Mouse (Mus musculus): ENCODE results near the gene Agap3. TPM values are rescaled to one million over a fixed set of nuclear protein-coding genes. Genes with fewer than 3 reads are reported as not detected.

Agap3 gene
- polyA plus RNA-seq, 1 experiment: 30.4 TPM

GRCm38 (mm10) chr5:24470600-24470999 is 18.6 kb downstream of the Agap3 start:
- 11% methylated on average over 5 of the region's 5 CpGs for WGBS

GRCm38 (mm10) chr5:24472884-24473619 is 21.1 kb downstream of the Agap3 start:
- DNase-seq (ENCODE audit: low read depth, low spot score): no peak
- 52% methylated on average over 7 of the region's 7 CpGs for WGBS

More at GRCm38 (mm10) chr5:24470600-24470999, 18.6 kb downstream of the Agap3 start:
- DNase-seq (ENCODE audit: low read depth, low spot score): peak; percentile 81

- WGBS: 20% methylated on average over 77 of the region's 77 CpGs
- no peak for DNase-seq (ENCODE audit: low read depth, low spot score)
These were observed 22.2 kb downstream of the Agap3 start for GRCm38 (mm10) chr5:24474025-24474722.

- DNase-seq (ENCODE audit: low read depth, low spot score): no peak
- 17% methylated on average over 67 of the region's 67 CpGs for WGBS
These were observed 22.8 kb downstream of the Agap3 start for GRCm38 (mm10) chr5:24474723-24475261.

GRCm38 (mm10) chr5:24475476-24476241 is 23.7 kb downstream of the Agap3 start:
- peak; percentile 59 for DNase-seq (ENCODE audit: low read depth, low spot score)
- WGBS: 30% methylated on average over 6 of the region's 6 CpGs

- 89% methylated on average over 9 of the region's 9 CpGs for WGBS
- no peak for DNase-seq (ENCODE audit: low read depth, low spot score)
These were observed 25.9 kb downstream of the Agap3 start for GRCm38 (mm10) chr5:24477909-24478308.

GRCm38 (mm10) chr5:24481647-24482046 is 29.7 kb downstream of the Agap3 start:
- 18% methylated on average over 4 of the region's 4 CpGs for WGBS
- DNase-seq (ENCODE audit: low read depth, low spot score): no peak

- 47% methylated on average over 41 of the region's 41 CpGs for WGBS
- no peak for DNase-seq (ENCODE audit: low read depth, low spot score)
These were observed 30.5 kb downstream of the Agap3 start for GRCm38 (mm10) chr5:24482247-24483079.

- 18% methylated on average over 11 of the region's 11 CpGs for WGBS
- no peak for DNase-seq (ENCODE audit: low read depth, low spot score)
These were observed 31.3 kb downstream of the Agap3 start for GRCm38 (mm10) chr5:24483326-24483725.

GRCm38 (mm10) chr5:24484963-24485362 is 33.0 kb downstream of the Agap3 start:
- WGBS: 88% methylated on average over 22 of the region's 22 CpGs
- DNase-seq (ENCODE audit: low read depth, low spot score): no peak

GRCm38 (mm10) chr5:24486097-24486496 is 34.1 kb downstream of the Agap3 start:
- no peak for DNase-seq (ENCODE audit: low read depth, low spot score)
- WGBS: 4% methylated on average over 8 of the region's 8 CpGs

- 97% methylated on average over 5 of the region's 5 CpGs for WGBS
- no peak for DNase-seq (ENCODE audit: low read depth, low spot score)
These were observed 34.8 kb downstream of the Agap3 start for GRCm38 (mm10) chr5:24486738-24487137.

GRCm38 (mm10) chr5:24490413-24490920 is 38.5 kb downstream of the Agap3 start:
- DNase-seq (ENCODE audit: low read depth, low spot score): no peak
- WGBS: 42% methylated on average over 14 of the region's 14 CpGs

GRCm38 (mm10) chr5:24492546-24493285 is 40.7 kb downstream of the Agap3 start:
- no peak for DNase-seq (ENCODE audit: low read depth, low spot score)
- WGBS: 35% methylated on average over 16 of the region's 16 CpGs

- no peak for DNase-seq (ENCODE audit: low read depth, low spot score)
- WGBS: 95% methylated on average over 15 of the region's 15 CpGs
These were observed 43.0 kb downstream of the Agap3 start for GRCm38 (mm10) chr5:24495019-24495418.

- WGBS: 89% methylated on average over 6 of the region's 6 CpGs
- DNase-seq (ENCODE audit: low read depth, low spot score): no peak
These were observed 44.8 kb downstream of the Agap3 start for GRCm38 (mm10) chr5:24496756-24497155.

- no peak for DNase-seq (ENCODE audit: low read depth, low spot score)
- WGBS: 95% methylated on average over 12 of the region's 12 CpGs
These were observed 45.5 kb downstream of the Agap3 start for GRCm38 (mm10) chr5:24497526-24497925.

GRCm38 (mm10) chr5:24499113-24499512 is 47.1 kb downstream of the Agap3 start:
- WGBS: 89% methylated on average over 10 of the region's 10 CpGs
- no peak for DNase-seq (ENCODE audit: low read depth, low spot score)
